Mouse (Mus musculus) urinary bladder, postnatal 10 days (tissue): ENCODE results near the gene Coa4.

Experiments used
- DNase-seq: peaks from one replicate; pipeline ENCODE4 v3.0.0; 2022; ENCODE audit warnings: low spot score

Gene Coa4

DNA sequence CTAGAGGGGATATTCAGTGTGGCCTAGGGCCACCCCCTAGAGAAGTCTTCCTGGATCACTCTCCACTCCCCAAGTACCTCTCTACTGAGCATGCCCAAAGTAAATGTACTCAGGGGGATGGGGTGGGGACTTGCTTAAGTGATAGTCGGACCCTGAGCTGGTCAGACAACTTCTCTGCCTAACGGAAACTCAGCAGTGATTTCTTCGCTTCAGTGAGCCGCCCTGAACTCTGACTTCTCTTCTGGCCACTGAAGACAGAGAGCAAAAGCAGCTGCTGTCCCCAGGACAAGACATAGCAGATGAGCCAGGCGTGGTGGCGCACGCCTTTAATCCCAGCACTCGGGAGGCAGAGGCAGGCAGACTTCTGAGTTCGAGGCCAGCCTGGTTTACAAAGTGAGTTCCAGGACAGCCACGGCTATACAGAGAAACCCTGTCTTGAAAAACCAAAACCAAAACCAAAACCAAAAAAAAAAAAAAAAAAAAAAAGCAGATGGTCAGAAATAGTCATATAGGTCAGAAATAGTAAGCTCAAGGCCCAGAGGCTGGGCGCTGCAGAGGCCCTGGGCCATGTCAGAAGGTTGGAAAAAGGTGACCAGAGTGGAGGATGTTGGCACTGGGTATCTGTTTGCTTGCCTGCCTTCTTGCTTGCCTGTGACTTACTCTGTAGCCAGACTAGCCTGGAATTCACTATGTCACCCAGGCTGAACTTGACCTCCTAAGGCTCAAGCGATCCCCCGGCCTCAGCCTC is 32.0 kb upstream of the Coa4 start:
- DNase-seq = no peak

DNA sequence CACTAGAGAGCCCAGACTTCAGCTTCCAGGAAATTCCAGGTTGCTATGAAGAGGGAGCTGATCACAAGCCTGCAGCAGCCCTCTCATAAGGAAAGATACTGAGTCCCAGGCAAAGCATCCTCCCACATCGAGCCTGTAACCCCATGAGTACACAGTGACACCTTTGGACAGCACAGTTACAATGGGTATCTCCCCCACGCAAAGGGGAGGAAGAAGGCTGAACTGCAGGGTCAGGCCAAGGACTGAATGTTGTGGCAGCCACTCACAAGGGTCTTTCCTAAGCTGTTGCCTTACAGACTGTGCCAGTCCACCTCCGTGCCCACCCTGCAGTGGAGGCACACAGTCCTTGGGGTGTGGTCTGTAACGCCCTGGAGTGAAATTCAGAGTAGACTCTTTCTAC is 30.4 kb upstream of the Coa4 start:
- no peak for DNase-seq

DNA sequence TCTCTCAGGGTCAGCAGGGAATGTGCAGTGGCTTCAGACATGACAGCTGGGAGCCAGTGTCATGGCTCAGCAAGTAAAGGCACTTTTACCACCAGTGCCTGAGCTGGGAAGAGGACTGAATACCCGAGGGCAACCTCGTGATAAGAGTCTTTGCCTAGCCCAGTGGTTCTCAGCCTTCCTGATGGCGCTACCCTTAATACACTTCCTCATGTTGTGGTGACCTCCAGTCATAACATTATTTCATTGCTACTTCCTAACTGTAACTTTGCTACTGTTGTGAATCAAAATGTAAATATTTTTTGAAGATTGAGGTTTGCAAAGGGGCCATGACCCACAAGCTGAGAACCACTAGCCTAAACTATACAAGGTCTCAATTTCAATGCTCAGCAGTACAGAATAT is 28.2 kb upstream of the Coa4 start:
- no peak for DNase-seq

DNA sequence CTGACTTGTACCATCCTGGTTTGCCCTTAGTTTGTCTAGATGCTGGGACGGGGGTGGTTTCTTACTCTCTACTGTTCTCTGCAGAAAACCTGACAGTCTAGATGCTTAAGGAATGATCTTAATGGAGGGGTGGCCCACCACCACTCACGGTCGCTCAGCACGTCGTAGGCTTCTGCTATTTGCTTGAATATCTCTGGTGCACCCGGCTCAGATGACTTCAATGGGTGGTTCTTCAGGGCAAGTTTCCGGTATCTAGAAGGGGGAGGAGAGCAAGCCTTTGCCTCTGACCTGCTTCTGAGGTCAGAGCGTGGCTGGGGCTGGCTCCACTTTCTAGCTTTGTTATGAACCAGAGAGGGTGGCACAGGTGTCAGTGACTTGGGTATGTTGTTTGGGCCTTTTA is 25.3 kb upstream of the Coa4 start:
- DNase-seq = no peak

DNA sequence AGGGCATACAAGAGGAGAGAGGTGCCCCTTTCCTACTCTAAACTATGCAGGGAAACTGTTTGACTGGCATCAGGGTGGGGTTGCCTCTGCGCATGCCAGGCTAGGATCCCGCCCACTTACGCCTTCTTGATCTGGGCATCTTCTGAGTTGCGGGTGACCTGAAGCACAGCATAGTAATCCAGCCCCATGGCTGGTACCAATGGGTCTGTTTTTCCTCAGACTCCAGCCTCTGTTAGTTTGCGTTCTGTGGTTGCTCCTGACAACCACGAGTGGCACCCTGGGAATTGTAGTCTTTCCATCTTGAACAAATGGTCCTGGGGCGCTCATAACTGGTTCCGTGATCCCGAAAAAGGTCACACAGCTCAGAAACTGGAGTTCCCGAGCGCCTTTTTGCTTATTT is 22.3 kb upstream of the Coa4 start, which contains the start of gene Dnajb13:
Gene Dnajb13, minus strand, starts transcription at position 388 of the 400 bp plus-strand sequence.
- no peak for DNase-seq

DNA sequence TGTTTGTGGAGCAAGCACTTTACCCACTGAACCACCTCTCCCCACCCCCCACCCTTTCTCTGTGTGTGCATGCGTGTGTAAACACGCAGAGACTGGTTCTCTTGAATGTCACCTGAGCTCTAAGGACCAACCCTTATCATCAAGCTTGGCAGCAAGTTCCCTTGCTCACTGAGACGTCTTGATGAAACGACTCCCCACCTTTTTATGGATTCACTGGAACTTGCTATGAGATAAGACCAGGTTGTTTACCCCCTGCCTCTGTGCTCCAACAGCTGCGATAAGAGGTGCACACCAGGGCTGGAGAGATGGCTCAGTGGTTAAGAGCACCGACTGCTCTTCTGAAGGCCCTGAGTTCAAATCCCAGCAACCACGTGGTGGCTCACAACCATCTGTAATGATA is 16.7 kb upstream of the Coa4 start:
- no peak for DNase-seq

DNA sequence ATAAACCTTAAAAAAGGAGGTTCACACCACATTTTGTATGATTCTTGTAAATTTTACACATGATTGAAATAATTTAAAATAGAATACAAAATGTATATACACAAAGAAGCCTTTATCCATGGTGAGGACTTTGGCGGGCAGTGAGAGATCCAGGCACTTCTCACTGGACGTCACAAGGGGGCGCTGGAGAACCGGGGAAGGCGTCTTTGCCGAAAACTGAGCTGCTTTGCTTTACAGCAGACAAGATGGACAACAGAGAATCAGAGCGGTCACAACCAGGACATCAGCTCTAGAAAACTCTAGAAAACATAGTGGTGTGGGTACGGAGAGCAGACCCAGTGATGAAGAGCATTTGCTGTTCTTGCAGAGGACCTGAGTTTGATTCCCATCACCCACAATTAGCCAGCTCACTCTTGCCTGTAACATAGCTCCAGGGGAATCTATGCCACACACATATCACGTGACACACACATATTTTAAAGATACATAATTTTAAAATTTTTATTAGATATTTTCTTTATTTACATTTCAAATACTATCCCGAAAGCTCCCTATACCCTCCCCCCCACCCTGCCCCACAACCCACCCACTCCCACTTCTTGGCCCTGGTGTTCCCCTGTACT is 16.1 kb upstream of the Coa4 start:
- DNase-seq = peak; percentile 42

DNA sequence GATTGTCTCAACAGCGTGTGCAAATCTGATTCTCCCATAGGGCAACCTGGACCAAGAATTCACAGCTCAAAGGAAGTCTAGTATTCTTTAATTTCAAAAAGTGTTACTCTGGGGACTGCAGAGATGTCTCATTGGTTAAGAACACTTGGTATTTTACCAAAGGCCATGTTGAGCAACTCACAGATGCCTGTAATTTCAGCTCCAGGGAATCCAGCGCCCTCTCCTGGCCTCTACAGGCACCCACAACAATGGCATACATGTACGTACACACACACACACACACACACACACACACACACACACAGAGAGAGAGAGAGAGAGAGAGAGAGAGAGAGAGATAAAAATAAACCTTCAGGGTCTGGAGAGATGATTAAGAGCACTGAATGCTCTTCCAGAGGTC is 14.6 kb upstream of the Coa4 start:
- DNase-seq = no peak

DNA sequence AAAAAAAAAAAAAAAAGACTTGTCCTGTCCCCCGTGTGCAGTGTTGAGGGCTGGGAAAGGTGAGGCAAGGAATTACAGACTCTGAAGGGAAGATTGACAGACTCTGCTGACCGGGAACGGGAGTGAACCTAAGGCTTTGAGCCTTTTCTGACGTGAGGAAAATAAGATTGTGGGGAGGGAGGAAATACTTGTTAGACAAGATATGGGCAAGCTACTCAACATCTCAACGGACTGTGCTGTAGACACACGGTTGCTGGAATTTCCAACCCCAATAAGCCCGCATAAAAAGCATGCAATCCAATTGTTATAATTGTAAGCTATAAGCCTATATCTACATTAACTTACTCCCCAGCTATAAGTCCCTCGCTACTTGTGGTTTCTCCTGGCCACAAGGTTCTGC is 12.2 kb upstream of the Coa4 start:
- no peak for DNase-seq

DNA sequence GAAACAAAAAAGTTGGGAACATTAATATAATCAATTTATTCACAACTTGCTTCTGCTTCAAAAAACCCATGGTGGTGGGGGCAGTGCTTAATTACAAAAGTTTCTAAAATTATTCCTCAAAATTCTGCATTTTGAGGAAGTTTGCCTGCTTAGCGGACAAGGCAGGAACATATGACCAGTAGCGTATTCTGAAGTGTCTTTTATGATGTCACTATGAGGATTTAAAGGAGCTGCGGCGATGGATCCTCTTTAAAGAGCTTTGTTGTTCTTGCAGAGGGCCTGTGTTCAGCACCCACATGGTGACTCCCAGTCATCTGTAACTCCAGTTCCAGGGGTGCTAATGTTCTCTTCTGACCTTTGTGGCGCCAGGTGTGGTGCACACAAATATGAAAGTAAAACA is 6.1 kb upstream of the Coa4 start:
- DNase-seq = no peak

DNA sequence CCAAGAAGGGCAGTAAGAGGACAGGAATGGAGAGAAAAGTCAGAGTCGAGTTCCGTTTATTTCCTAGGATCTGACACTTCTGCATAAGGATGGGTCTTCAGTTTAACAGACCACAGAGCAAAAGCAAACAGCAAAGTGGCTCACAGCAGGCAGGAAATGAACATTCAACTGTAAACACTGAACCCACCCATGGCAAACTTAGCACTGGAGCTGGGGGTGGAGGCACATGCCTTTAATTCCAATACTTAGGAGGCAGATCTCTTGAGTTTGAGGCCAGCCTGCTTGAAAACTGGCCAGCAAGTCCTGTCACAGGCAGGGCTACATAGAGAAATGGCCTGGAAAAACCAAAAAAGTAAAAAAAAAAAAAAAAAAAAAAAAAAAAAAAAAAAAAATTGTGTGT is 3.4 kb upstream of the Coa4 start:
- no peak for DNase-seq

DNA sequence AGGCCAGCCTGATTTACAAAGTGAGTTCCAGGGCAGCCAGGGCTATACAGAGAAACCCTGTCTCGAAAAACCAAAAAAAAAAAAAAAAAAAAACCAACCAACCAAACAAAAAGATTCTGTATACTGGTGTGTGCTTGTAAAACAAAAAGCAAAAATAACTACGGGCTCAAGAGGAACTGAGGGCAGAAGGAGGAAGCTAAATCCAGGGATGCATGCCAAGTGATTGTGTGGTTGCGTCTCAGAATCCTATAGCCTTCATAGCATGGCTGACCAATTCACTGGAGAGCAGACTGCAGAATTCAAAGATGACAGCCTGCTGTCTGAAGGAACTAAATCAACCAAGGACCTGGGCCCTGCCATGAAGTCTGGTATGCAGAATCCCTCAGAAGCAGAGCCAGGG is 2.7 kb upstream of the Coa4 start:
- no peak for DNase-seq

DNA sequence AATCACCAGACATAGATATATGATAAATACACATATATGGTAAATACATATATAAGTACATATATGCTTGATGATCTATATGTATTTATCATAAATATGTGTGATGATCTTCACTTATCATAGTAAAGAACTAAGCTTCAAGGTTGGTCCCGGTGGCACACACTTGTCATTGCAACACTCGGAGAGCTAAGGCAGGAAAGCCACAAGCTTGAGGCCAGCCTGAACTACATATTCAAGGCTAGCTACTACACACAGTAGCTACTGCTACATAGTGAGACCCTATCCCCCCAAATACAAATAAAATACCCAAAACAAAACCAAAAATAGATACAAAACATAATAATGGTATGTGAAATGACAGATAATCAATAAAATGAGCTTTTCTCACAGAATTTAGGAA is 1.0 kb upstream of the Coa4 start:
- no peak for DNase-seq

DNA sequence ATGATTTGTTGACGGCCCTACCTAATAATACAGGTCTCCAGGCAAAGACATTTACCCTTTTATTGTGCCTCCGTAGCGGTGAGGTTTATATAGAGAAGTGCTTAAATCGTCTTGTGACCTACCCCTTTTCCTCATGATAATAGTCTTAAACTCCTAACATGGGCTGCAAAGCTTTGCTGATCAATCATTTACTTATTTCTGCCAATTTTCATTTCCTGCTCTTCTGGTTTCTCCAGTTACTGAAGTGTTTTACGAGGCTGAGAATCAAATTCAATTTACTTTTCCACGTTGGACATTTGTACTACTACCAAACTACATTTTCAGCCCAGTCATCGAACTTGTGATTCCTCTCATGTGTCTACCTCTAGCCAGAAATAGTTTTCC is 640 bp downstream of the Coa4 start:
- DNase-seq = no peak

DNA sequence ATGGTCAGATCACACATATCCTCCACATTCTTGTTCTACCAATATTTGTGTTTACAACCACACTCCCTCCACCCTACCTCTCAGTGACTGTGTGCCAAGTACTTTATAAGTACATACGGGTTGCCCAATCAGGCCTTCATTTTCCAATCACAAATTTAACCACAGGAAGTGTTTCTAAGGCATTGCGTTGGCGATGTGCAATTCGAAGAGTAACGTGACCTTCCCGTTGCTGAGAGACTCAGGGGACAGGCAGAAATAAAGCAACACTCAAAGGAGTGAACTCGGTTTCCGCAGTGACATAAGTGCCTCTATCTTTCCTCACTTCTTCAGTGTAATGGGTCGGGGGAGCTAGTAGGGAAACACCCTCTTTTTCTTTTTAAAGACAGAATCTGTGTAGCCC is 2.6 kb downstream of the Coa4 start:
- no peak for DNase-seq

DNA sequence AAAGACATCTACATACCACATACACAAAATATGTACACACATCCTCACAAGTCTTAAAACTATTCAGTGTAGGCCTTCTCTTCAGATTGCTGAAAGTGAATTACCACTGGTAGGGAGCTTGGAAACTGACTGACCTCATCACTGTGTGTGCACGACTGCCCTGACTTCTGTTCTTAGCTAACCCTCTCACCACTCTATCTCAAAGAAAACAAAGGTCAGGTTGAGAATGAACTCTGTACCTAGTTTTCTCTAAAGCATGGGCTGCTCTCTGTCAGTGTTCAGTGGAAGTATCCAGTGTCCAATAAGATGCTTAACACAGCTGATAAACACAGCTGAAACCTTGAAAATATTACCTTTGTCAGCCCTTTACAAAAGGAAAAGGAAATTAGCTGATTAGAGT is 7.6 kb downstream of the Coa4 start:
- DNase-seq = no peak

DNA sequence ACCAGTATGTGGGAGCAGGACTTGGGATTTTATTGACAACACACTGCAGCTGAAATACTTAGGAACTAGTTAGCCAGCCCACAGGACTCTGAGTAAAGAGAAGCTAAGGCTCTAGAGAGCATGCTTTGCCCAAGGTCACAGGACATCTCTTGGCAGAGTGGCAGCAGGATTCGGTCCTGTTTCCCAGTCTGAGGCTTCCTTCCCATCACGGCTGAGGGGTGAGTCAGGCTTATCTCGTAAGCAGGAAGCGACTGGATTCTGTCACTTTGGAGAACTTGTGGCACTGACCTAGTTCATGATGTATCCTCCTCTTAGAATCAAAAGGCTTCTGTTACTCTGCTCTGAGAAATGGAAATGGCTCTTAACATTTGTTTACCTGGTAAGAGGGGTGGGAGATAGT is 10.8 kb downstream of the Coa4 start:
- no peak for DNase-seq

DNA sequence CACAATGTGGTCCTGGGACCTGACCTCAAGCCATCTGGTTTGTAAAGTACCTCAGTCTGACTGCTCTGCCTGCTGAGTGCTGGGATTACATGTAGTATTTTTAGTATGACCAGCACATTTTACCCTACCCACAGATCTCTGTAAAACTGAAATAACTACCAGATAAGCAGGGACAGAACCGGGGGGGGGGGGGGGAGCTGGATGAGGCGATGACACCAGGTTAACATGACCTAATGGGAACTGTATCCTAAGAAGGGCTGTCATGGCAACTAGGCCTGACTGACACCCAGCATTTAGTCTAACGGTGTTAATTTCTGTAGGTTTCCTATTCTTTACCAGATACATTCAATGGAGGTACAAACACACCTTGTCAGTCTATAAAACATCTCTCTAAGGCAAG is 12.9 kb downstream of the Coa4 start:
- DNase-seq = no peak

DNA sequence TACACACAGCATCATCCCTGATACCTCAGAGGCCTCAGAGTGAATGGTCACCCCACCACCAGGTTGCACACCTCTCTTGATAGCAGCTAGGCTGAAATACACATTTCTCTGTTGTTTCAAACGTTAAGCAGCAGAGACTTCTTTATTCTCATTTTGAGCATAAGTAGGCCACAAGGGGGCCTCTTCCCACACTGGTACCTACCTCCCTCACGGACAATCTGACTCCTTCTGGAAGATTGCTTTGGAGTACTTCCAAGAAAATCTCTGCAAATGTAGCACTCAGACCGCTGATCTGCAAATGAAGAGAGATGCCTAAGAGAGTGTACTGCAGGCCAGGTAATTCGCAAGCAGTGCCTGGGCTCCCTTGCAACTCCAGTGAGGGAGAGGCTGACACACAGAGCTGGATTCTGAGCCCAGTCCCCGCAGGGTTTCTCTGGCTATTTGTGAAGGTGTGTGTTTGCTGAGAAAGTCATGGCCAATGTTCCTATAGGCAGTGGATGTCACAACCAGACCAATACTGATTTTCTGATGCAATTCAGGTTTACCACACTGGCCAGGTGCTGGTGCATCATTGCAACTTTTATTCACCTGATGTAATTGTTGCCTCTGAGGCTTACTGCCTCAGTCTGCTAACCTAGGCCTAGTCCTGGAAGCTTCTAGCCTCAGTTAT is 13.6 kb downstream of the Coa4 start:
- DNase-seq = no peak

DNA sequence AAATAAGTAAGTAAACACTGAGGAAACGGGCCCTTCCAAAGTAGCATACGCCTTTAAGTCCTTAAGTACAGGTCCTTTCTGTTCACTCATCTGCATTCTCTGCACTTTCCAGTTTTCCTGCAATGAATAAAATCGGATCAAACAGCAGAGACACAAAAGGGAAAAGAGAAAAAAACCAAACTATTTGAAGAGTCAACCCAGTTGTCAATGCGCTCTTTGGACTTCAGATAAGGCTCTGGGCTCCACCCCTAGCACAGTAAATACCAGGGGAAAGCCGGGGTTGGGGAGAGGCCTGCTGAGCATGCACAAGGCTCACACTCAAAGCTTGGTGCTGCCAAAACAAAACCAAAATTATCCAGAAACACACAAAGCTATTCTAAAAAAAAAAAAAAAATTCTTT is 18.1 kb downstream of the Coa4 start:
- no peak for DNase-seq

DNA sequence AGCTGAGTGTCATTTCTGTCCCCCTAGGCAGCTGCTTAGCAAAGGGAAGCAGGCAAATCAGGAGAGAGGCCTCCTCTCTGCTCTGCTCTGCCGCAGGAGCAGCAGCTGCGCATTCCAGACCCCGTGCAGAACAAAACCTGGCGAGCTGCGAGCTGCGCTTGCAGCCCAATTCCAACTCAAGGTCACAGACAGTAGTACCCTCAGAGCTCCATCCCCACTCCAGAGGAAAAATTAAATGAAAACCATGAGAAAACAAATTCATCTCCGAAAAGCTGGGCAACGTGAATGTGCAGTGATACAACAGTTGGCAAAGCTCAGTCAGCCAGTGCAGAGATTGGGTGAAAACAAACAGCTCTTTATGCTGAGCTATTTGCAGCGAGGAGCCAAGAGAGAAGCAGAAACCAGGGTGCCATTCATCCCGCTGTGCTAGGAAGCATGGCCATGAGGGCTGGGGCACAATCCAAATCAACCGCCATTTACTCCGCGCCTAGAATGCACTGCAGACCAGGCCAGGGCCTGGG is 18.6 kb downstream of the Coa4 start:
- DNase-seq = no peak

DNA sequence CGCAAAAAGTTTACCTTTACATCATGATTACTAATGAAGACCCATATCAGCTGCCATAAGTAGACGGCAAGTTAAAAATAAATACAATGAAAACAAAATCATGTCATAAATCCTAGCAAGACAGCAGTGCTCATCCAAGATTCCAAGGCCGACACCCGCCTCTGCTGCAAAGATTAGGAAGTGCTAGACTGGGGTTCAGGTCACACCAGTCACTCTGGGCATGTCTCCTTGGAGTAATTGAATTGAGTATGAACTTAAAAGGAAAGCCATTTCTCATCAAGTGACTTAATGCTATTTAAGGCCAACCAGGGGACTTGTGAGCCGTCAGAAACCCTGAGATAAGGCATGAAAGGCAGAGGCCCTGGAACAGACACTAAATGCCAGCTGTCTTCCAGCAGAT is 20.4 kb downstream of the Coa4 start:
- no peak for DNase-seq

DNA sequence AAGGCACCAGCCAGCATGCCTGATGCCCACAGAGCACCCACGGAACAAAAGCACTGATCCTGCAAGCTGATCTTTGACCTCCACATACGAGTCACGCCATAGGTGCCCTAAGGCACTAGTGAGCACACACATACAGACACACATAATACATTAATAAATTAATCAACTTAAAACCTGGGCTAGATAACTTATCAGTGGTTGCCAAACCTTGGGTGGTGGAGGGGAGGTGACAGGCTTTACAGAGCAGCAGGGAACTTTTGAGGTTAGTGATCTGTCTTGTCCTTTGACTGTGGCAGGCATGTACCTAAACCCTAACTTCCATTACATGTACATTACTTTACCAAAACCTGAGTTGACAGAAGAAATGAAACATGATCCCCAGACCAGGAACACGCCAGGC is 22.5 kb downstream of the Coa4 start:
- no peak for DNase-seq
